Comparison of ENCODE assay signal across 22 mouse cellular contexts in the genomic region with DNA sequence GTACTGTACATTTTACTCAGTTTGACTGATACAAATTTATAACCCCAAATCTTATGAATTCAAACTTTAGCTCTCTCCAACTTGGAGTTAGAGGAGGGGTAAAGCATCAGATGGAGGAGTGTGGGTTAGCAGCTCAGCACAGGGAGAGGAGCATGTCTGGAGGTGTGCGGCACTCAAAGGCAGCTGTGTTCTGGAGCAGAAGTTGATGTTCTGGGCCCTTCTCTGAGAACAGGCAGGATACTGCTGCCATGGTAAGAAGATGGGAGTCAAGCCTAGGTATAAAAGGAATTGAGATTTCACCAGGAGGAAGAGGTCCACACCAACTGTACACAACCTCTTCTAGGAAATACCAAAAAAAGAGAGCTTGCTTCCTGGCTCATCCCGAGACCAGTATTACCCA.
"Had no signal": no experiment of that assay in that cellular context is flagged by ENCODE, and none has a peak within 500 bp of the region (broad histone marks: within the 10 kb centered on the region; RNA-seq: fewer than 3 reads in every experiment).

No protein-coding gene starts in this region.

- H3K4me1 ChIP-seq: heart, embryonic 12.5 days; hindbrain, embryonic 13.5 days; hindbrain, embryonic 15.5 days; kidney, embryonic 15.5 days; liver, embryonic 12.5 days had no signal

- H3K27me3 ChIP-seq: hindbrain, embryonic 13.5 days; hindbrain, embryonic 15.5 days; kidney, embryonic 15.5 days; limb, embryonic 15.5 days had no signal

- DNase-seq: gastrocnemius, adult 2 months; gastrocnemius, postnatal 10 days; gastrocnemius, postnatal 25 days; heart, postnatal 10 days; heart, postnatal 4 days; kidney, adult 11 months; kidney, adult 2 months; kidney, adult 9 months; kidney, postnatal 14 days; kidney, postnatal 36 days had no signal

- H3K9me3 ChIP-seq: hindbrain, embryonic 10.5 days; hindbrain, embryonic 13.5 days; hindbrain, embryonic 15.5 days; kidney, embryonic 15.5 days; limb, embryonic 13.5 days; limb, embryonic 15.5 days; liver, embryonic 12.5 days had no signal

- H3K36me3 ChIP-seq: heart, embryonic 12.5 days; hindbrain, embryonic 10.5 days; hindbrain, embryonic 13.5 days; hindbrain, embryonic 15.5 days; kidney, embryonic 15.5 days; limb, embryonic 13.5 days; limb, embryonic 15.5 days; liver, embryonic 12.5 days had no signal

- H3K4me3 ChIP-seq: gastrocnemius, adult 2 months; heart, embryonic 12.5 days; hindbrain, embryonic 10.5 days; hindbrain, embryonic 13.5 days; hindbrain, embryonic 15.5 days; kidney, embryonic 15.5 days; left cerebral cortex, adult 2 months; limb, embryonic 13.5 days; limb, embryonic 15.5 days; liver, embryonic 12.5 days had no signal

- H3K27ac ChIP-seq: gastrocnemius, adult 2 months; hindbrain, embryonic 10.5 days; hindbrain, embryonic 13.5 days; hindbrain, embryonic 15.5 days; hindbrain, postnatal 0 days; kidney, embryonic 15.5 days; kidney, postnatal 0 days; left cerebral cortex, adult 2 months; limb, embryonic 13.5 days; limb, embryonic 15.5 days; liver, embryonic 12.5 days; liver, embryonic 14.5 days had no signal
